Mouse (Mus musculus): ENCODE data around the gene Ackr2.

- TF ChIP-seq CTCF (IDR thresholded peaks at IDR 0.05): no peak
- TF ChIP-seq POLR2A (IDR thresholded peaks at IDR 0.05; ENCODE audit: insufficient read depth, low read depth, low read length): no peak
- no peak for TF ChIP-seq EP300 (IDR thresholded peaks at IDR 0.05; ENCODE audit: insufficient read depth, low read depth, low read length)
These were observed 7.5 kb downstream of the Ackr2 start for GRCm38 (mm10) chr9:121905556-121906185.

All from heart, adult 2 months (tissue).